ENCODE assay signal across 9 mouse cellular contexts in genomic region chr9:21977972-21978371, GRCm38 (mm10). TPM values are rescaled to one million over a fixed set of nuclear protein-coding genes. Genes with fewer than 3 reads are reported as not detected.
DNase-seq lines count a peak whose midpoint lies in the region; ATAC-seq and TF ChIP-seq lines count a peak whose summit lies in the region.
"Had no signal": no experiment of that assay in that cellular context is flagged by ENCODE, and none has a peak within 500 bp of the region (broad histone marks: within the 10 kb centered on the region; RNA-seq: fewer than 3 reads in every experiment).

No protein-coding gene starts in this region.

- H3K27me3 ChIP-seq in hindbrain, postnatal 0 days (ENCODE audit: insufficient read depth, low read length), result no peaks in the 10 kb centered on the region
- H3K27me3 ChIP-seq in hindbrain, embryonic 14.5 days (ENCODE audit: control insufficient read depth, insufficient read depth, low read length), result no peaks in the 10 kb centered on the region
- peaks cover 53% of the 10 kb centered on the region for H3K27me3 ChIP-seq in liver, embryonic 13.5 days
- H3K27me3 ChIP-seq in forebrain, embryonic 13.5 days, result 0 out of 2 replicates have a peak, but pooled peaks cover 2% of the 10 kb centered on the region
- H3K27me3 ChIP-seq in forebrain, embryonic 14.5 days (replicated peaks; ENCODE audit: control insufficient read depth, insufficient read depth, low read length), result no peaks in the 10 kb centered on the region
- H3K27me3 ChIP-seq: limb, embryonic 13.5 days had no signal

- 37% methylated on average over 2 of the region's 2 CpGs for WGBS in hindbrain, postnatal 0 days
- 34% methylated on average over 2 of the region's 2 CpGs for WGBS in hindbrain, embryonic 14.5 days
- WGBS in liver, embryonic 13.5 days (ENCODE audit: insufficient replicate concordance), result 7% methylated on average over 2 of the region's 2 CpGs
- WGBS in forebrain, embryonic 13.5 days, result 28% methylated on average over 2 of the region's 2 CpGs
- 20% methylated on average over 2 of the region's 2 CpGs for WGBS in forebrain, embryonic 14.5 days

- H3K9me3 ChIP-seq in hindbrain, postnatal 0 days (ENCODE audit: low read length), result no peaks in the 10 kb centered on the region
- H3K9me3 ChIP-seq in hindbrain, embryonic 14.5 days (ENCODE audit: control insufficient read depth, low read length), result no peaks in the 10 kb centered on the region
- H3K9me3 ChIP-seq in liver, embryonic 13.5 days (replicated peaks), result no peaks in the 10 kb centered on the region
- no peaks in the 10 kb centered on the region for H3K9me3 ChIP-seq in forebrain, embryonic 13.5 days (replicated peaks)
- H3K9me3 ChIP-seq in forebrain, embryonic 14.5 days (replicated peaks; ENCODE audit: control insufficient read depth, low read length), result no peaks in the 10 kb centered on the region
- H3K9me3 ChIP-seq: limb, embryonic 13.5 days had no signal

- no peaks in the 10 kb centered on the region for H3K4me1 ChIP-seq in hindbrain, postnatal 0 days (ENCODE audit: insufficient read depth, low read length)
- no peaks in the 10 kb centered on the region for H3K4me1 ChIP-seq in hindbrain, embryonic 14.5 days (replicated peaks; ENCODE audit: control insufficient read depth, insufficient read depth, low read length)
- H3K4me1 ChIP-seq in liver, embryonic 13.5 days (replicated peaks), result no peaks in the 10 kb centered on the region
- 0 out of 2 replicates have a peak, but pooled peaks cover 7% of the 10 kb centered on the region for H3K4me1 ChIP-seq in forebrain, embryonic 13.5 days
- H3K4me1 ChIP-seq in forebrain, embryonic 14.5 days (ENCODE audit: control insufficient read depth, insufficient read depth, low read length), result no peaks in the 10 kb centered on the region
- H3K4me1 ChIP-seq: limb, embryonic 13.5 days had no signal

- no peak overlapping the region for H3K4me2 ChIP-seq in hindbrain, postnatal 0 days (ENCODE audit: low read depth, low read length)
- no peak overlapping the region for H3K4me2 ChIP-seq in hindbrain, embryonic 14.5 days (replicated peaks)
- no peak overlapping the region for H3K4me2 ChIP-seq in liver, embryonic 13.5 days
- H3K4me2 ChIP-seq in forebrain, embryonic 13.5 days, result no peak overlapping the region
- H3K4me2 ChIP-seq in forebrain, embryonic 14.5 days (ENCODE audit: low read length), result no peak overlapping the region
- H3K4me2 ChIP-seq: limb, embryonic 13.5 days had no signal

- no peak overlapping the region for H3K27ac ChIP-seq in hindbrain, postnatal 0 days
- no peak overlapping the region for H3K27ac ChIP-seq in hindbrain, embryonic 14.5 days
- H3K27ac ChIP-seq in liver, embryonic 13.5 days, result no peak overlapping the region
- no peak overlapping the region for H3K27ac ChIP-seq in forebrain, embryonic 13.5 days
- no peak overlapping the region for H3K27ac ChIP-seq in forebrain, embryonic 14.5 days (ENCODE audit: low read depth, low read length)
- H3K27ac ChIP-seq: limb, embryonic 13.5 days had no signal

- no peak for ATAC-seq in hindbrain, postnatal 0 days
- ATAC-seq in hindbrain, embryonic 14.5 days (ENCODE audit: low FRiP score), result no peak
- peak; percentile 54; the same call in 1 of the 2 replicates for ATAC-seq in liver, embryonic 13.5 days (ENCODE audit: low read depth)
- ATAC-seq in forebrain, embryonic 13.5 days, result no peak
- ATAC-seq in forebrain, embryonic 14.5 days, result no peak

- no peak overlapping the region for H3K4me3 ChIP-seq in hindbrain, postnatal 0 days (ENCODE audit: low read length)
- no peak overlapping the region for H3K4me3 ChIP-seq in hindbrain, embryonic 14.5 days (replicated peaks; ENCODE audit: low read length)
- H3K4me3 ChIP-seq in liver, embryonic 13.5 days (replicated peaks), result no peak overlapping the region
- H3K4me3 ChIP-seq in forebrain, embryonic 13.5 days, result no peak overlapping the region
- no peak overlapping the region for H3K4me3 ChIP-seq in forebrain, embryonic 14.5 days (ENCODE audit: low read depth, low read length)
- H3K4me3 ChIP-seq: limb, embryonic 13.5 days had no signal

- H3K36me3 ChIP-seq in hindbrain, postnatal 0 days (ENCODE audit: insufficient read depth, low read length), result no peaks in the 10 kb centered on the region
- no peaks in the 10 kb centered on the region for H3K36me3 ChIP-seq in hindbrain, embryonic 14.5 days (replicated peaks; ENCODE audit: control insufficient read depth, insufficient read depth)
- no peaks in the 10 kb centered on the region for H3K36me3 ChIP-seq in liver, embryonic 13.5 days
- H3K36me3 ChIP-seq in forebrain, embryonic 13.5 days (ENCODE audit: poor library complexity, severe bottlenecking), result no peaks in the 10 kb centered on the region
- H3K36me3 ChIP-seq in forebrain, embryonic 14.5 days (ENCODE audit: control insufficient read depth, insufficient read depth, low read length), result no peaks in the 10 kb centered on the region
- H3K36me3 ChIP-seq: limb, embryonic 13.5 days had no signal

- H3K9ac ChIP-seq in hindbrain, postnatal 0 days (replicated peaks; ENCODE audit: low read length), result no peak overlapping the region
- H3K9ac ChIP-seq in hindbrain, embryonic 14.5 days, result no peak overlapping the region
- H3K9ac ChIP-seq in liver, embryonic 13.5 days, result no peak overlapping the region
- no peak overlapping the region for H3K9ac ChIP-seq in forebrain, embryonic 13.5 days
- no peak overlapping the region for H3K9ac ChIP-seq in forebrain, embryonic 14.5 days (ENCODE audit: low read length)
- H3K9ac ChIP-seq: limb, embryonic 13.5 days had no signal

- TF ChIP-seq CTCF in hindbrain, postnatal 0 days (IDR thresholded peaks at IDR 0.05; ENCODE audit: low read depth), result peak; percentile 65

- DNase-seq in hindbrain, postnatal 0 days (ENCODE audit: low spot score), result no peak
- DNase-seq in hindbrain, embryonic 14.5 days (ENCODE audit: low spot score), result no peak
- peak; percentile 73 to 75 for DNase-seq in B cell, adult 2 months
- peak; percentile 57 for DNase-seq in ZHBTc4 (ENCODE audit: low read depth, low spot score)
- DNase-seq in liver, embryonic 13.5 days, result peak; percentile 48
- no peak for DNase-seq in layer of hippocampus, postnatal 36 days
- DNase-seq in forebrain, embryonic 14.5 days (ENCODE audit: low spot score), result no peak

RNA-seq across cellular contexts. Expression of gene Rgl3, which starts 11.3 kb away (rescaled TPM):
- total RNA-seq in hindbrain, postnatal 0 days (2014; rRNA removed), result 4.2 and 5.1 TPM in 2 replicates
- 2.5 and 3.5 TPM in 2 replicates for polyA plus RNA-seq in hindbrain, postnatal 0 days (2015; fragmentation: Nextera tagmentation; extraction: Ambion mirVana)
- 1.3 and 1.9 TPM in 2 replicates for polyA plus RNA-seq in hindbrain, embryonic 14.5 days (2014; fragmentation: Nextera tagmentation; extraction: Ambion mirVana)
- 0.15 and 0.46 TPM in 2 replicates for polyA plus RNA-seq in liver, embryonic 13.5 days (2015; fragmentation: Nextera tagmentation; extraction: Ambion mirVana)
- total RNA-seq in layer of hippocampus, postnatal 36 days (2021), result 1 to 10 TPM; 1.7 to 1.9 TPM
- 1.1 and 1.2 TPM in 2 replicates for polyA plus RNA-seq in forebrain, embryonic 13.5 days (2015; fragmentation: Nextera tagmentation; extraction: Ambion mirVana)
- 1.3 TPM in 2 replicates for polyA plus RNA-seq in forebrain, embryonic 14.5 days (2014; fragmentation: Nextera tagmentation; extraction: Ambion mirVana)

RNA-seq across cellular contexts. Expression of gene Epor, which starts 14.7 kb away (rescaled TPM):
- total RNA-seq in hindbrain, postnatal 0 days (2014; rRNA removed), result 0.89 and 1.7 TPM in 2 replicates
- polyA plus RNA-seq in hindbrain, postnatal 0 days (2015; fragmentation: Nextera tagmentation; extraction: Ambion mirVana), result 2.3 TPM in 2 replicates
- 1.4 and 2.4 TPM in 2 replicates for polyA plus RNA-seq in hindbrain, embryonic 14.5 days (2014; fragmentation: Nextera tagmentation; extraction: Ambion mirVana)
- 143 and 144 TPM in 2 replicates for polyA plus RNA-seq in liver, embryonic 13.5 days (2015; fragmentation: Nextera tagmentation; extraction: Ambion mirVana)
- total RNA-seq in layer of hippocampus, postnatal 36 days (2021), result 10 to 100 TPM in 1 of 2 experiments, 1 to 10 TPM in 1; 9.1 to 10.6 TPM
- 0.99 and 1.9 TPM in 2 replicates for polyA plus RNA-seq in forebrain, embryonic 13.5 days (2015; fragmentation: Nextera tagmentation; extraction: Ambion mirVana)
- 1.3 and 2.2 TPM in 2 replicates for polyA plus RNA-seq in forebrain, embryonic 14.5 days (2014; fragmentation: Nextera tagmentation; extraction: Ambion mirVana)

RNA-seq across cellular contexts. Expression of gene Swsap1, which starts 22.4 kb away (rescaled TPM):
- 27.8 and 35.8 TPM in 2 replicates for total RNA-seq in hindbrain, postnatal 0 days (2014; rRNA removed)
- polyA plus RNA-seq in hindbrain, postnatal 0 days (2015; fragmentation: Nextera tagmentation; extraction: Ambion mirVana), result 8.0 and 9.0 TPM in 2 replicates
- 18.2 and 19.9 TPM in 2 replicates for polyA plus RNA-seq in hindbrain, embryonic 14.5 days (2014; fragmentation: Nextera tagmentation; extraction: Ambion mirVana)
- polyA plus RNA-seq in liver, embryonic 13.5 days (2015; fragmentation: Nextera tagmentation; extraction: Ambion mirVana), result 2.1 and 2.6 TPM in 2 replicates
- total RNA-seq in layer of hippocampus, postnatal 36 days (2021), result 10 to 100 TPM; 14.7 to 15.9 TPM
- polyA plus RNA-seq in forebrain, embryonic 13.5 days (2015; fragmentation: Nextera tagmentation; extraction: Ambion mirVana), result 8.6 and 12.1 TPM in 2 replicates
- polyA plus RNA-seq in forebrain, embryonic 14.5 days (2014; fragmentation: Nextera tagmentation; extraction: Ambion mirVana), result 19.8 and 23.6 TPM in 2 replicates

RNA-seq across cellular contexts. Expression of gene Ccdc151, which starts 24.5 kb away (rescaled TPM):
- 3.3 and 6.0 TPM in 2 replicates for total RNA-seq in hindbrain, postnatal 0 days (2014; rRNA removed)
- 4.2 and 4.6 TPM in 2 replicates for polyA plus RNA-seq in hindbrain, postnatal 0 days (2015; fragmentation: Nextera tagmentation; extraction: Ambion mirVana)
- polyA plus RNA-seq in hindbrain, embryonic 14.5 days (2014; fragmentation: Nextera tagmentation; extraction: Ambion mirVana), result 4.1 and 6.2 TPM in 2 replicates
- 0.16 TPM in 1 of 2 replicates, not detected in the other for polyA plus RNA-seq in liver, embryonic 13.5 days (2015; fragmentation: Nextera tagmentation; extraction: Ambion mirVana)
- total RNA-seq in layer of hippocampus, postnatal 36 days (2021), result 1 to 10 TPM; 9.5 to 9.9 TPM
- polyA plus RNA-seq in forebrain, embryonic 13.5 days (2015; fragmentation: Nextera tagmentation; extraction: Ambion mirVana), result 4.0 and 4.6 TPM in 2 replicates
- polyA plus RNA-seq in forebrain, embryonic 14.5 days (2014; fragmentation: Nextera tagmentation; extraction: Ambion mirVana), result 4.5 and 4.8 TPM in 2 replicates

RNA-seq across cellular contexts. Expression of gene Prkcsh, which starts 24.6 kb away (rescaled TPM):
- 84.9 and 89.7 TPM in 2 replicates for total RNA-seq in hindbrain, postnatal 0 days (2014; rRNA removed)
- polyA plus RNA-seq in hindbrain, postnatal 0 days (2015; fragmentation: Nextera tagmentation; extraction: Ambion mirVana), result 67.5 and 69.7 TPM in 2 replicates
- polyA plus RNA-seq in hindbrain, embryonic 14.5 days (2014; fragmentation: Nextera tagmentation; extraction: Ambion mirVana), result 70.1 and 73.6 TPM in 2 replicates
- 52.6 and 57.5 TPM in 2 replicates for polyA plus RNA-seq in liver, embryonic 13.5 days (2015; fragmentation: Nextera tagmentation; extraction: Ambion mirVana)
- 100 to 1,000 TPM; 110 to 114 TPM for total RNA-seq in layer of hippocampus, postnatal 36 days (2021)
- polyA plus RNA-seq in forebrain, embryonic 13.5 days (2015; fragmentation: Nextera tagmentation; extraction: Ambion mirVana), result 84.2 and 89.6 TPM in 2 replicates
- 57.1 and 67.9 TPM in 2 replicates for polyA plus RNA-seq in forebrain, embryonic 14.5 days (2014; fragmentation: Nextera tagmentation; extraction: Ambion mirVana)

Comparison
In these comparisons a context has a peak if more than half of its experiments do, and no peak if none do; other contexts are left out.
1. DNase-seq: peak in B cell, adult 2 months (2 of 2), ZHBTc4 (single experiment) and liver, embryonic 13.5 days (single experiment); none in hindbrain, postnatal 0 days (single experiment), hindbrain, embryonic 14.5 days (single experiment), layer of hippocampus, postnatal 36 days (0 of 2) and forebrain, embryonic 14.5 days (single experiment).
2. RNA of gene Epor, which starts 14.7 kb away (polyA plus RNA-seq): 143 to 144 TPM in liver, embryonic 13.5 days; 1.4 to 2.4 TPM in hindbrain, embryonic 14.5 days, 2.3 TPM in hindbrain, postnatal 0 days, 1.3 to 2.2 TPM in forebrain, embryonic 14.5 days and 0.99 to 1.9 TPM in forebrain, embryonic 13.5 days; every median in the first group is over 10 times any median in the second.